Mouse (Mus musculus): ENCODE measurements at regions not wholly inside any gene's neighbourhood (a gene's known extent, or its start where the extent isn't known, plus 50 kb on each side); places are given as distances from the start of the nearest gene placed in this dataset.
"Not testable (repeated sequence)": the region's sequence is repeated elsewhere in the genome, so short reads cannot be mapped to it uniquely, and the experiment has no call there.

DNA sequence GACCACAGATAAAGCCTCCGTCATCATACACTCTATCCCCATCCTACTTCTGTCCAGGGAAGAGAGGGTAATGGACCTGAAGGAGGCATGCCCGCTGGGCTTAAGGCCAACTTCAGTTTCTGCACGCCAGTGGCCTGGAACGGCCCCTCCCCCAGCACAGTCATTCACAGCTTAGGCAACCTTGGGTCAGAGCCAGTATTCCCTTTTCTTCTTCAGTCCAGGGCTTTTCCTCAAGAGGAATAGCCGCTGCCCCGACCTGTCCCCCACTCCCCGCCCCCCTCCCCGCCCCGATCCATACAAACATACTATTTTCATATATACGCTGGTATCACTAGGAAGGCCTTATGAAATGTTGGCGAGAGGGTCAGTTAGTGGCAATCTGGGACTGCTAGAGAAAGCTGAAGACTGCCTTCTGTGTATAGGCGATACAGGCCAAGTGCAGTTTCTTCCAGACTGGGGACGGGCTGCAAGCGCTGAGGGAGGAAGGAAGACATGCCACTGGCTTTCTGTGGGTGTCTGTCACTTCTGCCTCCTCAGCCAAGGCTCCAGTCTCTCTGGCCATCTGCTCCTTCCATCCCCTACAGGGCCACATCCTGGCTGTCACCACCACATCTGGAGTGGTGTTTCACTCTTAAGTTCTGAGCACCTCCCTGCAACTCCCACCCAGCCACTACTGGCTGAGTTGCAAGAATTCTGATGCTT is 113.5 kb upstream of the Lemd2 start:
- peak; percentile 92 for DNase-seq

DNA sequence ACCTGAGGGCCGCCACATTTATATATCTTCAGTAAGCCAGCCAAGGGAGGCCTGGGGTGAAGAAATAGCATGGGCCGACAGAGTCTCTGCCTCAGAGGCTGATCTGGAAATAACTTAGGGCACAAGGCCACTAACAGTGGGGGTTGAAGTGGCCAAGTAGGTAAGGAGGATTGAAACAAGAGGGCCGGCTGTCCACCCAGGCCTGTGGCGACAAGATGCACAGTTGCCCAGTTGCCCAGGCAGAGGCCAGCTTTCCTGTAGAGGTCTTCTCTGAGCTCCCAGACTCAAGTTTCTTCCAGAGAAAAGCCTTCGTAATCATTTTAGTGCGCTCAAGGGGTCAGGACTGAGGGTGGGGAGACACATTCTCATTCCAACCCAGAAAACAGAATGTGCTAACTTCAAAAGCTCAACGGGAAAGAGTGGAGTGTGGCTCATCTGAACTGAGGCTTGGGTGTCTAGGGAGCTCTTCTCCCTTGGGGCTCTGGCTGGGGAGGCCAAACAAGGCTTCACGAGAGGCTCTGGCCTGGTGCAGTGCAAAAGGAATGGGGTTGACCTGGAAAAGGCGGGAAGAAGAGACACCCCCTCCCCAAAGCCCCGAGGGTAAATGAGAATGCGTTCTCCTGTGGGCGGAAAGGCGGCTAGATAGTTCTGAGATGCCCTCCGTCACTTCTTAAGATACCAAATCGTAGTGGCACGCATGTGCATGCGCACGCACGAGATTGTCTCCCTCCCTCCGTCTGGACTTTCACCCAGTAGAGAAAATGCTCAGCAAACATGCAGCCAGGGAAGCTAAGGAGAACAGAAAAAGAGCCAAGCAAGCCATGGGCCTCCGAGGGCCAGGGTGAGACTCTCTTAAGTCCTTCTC is 112.7 kb upstream of the Lemd2 start:
- DNase-seq: no peak

DNA sequence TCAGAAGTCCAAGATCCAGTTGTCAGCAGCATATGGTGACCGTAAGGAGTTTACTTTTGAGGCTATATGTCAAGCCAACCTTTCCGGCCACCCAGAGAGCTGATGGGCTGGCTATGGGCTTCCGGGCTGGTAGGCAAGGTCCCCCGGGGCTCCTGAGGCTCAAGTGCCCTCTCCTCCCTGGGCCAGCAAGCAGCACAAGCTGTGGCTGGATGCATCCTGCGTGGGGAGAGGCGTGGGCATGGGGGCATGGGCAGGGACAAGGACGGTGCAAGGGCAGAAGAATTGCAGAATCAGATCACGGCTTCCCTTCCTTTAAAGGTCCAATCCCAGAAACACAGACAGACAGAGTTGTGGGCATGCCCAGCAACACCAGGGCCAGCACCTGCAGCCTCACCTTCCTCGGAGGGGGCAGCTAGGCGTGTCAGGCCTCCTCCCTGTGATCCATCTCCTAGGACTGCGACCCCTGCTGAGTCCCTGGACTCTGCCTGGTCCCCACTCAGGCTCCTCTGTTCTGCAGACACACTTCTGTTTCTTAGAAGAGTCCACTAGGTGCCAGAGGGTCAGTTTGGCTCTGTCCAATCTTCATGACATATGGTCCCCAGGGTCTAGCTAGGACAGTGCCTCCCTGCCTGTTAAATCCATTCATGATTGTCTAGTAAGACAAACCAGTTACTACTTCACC is 111.8 kb upstream of the Lemd2 start:
- no peak for DNase-seq

DNA sequence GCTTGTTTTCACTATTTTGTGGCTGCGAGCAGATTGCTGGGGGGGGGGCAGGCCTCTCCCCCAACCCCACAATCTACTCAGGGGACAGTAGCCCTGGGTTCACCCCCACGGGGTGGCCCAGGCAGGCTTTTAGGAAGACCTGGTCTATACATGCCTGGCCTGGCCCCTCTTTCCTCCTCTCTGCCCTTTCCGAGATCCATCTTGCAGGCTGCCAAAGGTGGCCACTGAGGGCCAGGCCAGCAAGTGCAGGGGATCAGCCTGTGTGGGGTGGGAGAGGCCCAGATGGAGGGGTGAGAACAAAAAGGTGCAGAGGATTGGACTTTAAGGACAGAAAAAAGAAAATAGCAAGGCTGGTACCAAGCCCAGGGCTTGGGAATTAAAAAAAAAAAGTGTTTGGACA is 111.2 kb upstream of the Lemd2 start:
- no peak for DNase-seq

DNA sequence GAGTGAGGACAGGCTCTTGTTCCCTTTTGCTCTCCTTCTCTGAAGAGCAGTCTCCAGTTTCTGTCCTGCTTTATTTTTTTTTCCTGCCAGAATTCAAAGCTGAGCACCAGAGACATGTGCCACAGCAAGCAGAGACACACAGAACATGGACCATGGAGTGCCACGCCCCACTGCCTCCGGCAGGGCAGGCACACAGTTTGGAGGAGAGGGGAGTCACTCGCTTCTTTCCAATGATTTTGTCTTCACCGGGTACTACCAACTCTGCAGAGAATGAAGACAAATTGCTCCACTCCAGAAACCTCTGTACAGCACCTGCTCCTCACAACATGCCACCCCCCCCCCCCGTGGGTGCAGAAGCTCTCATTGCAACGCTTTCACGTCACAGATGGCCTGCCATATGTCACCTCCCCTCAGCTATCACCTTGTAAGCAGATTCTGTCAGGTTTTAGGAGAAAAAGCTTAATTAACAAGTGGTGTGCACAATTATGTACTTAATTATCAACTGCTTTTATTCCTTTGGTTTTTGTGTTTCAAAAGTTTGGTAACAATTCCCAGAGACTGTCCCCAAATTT is 110.6 kb upstream of the Lemd2 start:
- DNase-seq: no peak

DNA sequence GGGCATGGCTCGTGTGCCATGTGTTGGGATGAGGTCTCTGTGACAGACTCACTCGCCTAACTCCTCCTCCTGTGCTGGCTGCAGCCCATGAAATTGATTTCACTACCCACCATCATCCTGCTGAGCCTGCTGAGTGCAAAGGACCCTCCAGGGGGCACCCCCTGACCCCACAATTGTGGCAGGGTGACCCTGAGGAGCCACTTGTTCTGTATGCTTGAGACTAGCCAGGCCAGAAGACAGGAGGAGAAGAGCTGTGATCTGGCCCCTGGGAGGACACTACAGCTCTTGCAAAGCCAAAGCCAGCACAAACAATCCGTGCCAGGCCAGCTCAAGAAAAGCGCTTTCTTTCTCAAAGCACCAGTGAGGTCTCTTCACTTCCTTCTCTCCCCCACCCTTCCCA is 104.7 kb upstream of the Lemd2 start:
- DNase-seq: no peak

DNA sequence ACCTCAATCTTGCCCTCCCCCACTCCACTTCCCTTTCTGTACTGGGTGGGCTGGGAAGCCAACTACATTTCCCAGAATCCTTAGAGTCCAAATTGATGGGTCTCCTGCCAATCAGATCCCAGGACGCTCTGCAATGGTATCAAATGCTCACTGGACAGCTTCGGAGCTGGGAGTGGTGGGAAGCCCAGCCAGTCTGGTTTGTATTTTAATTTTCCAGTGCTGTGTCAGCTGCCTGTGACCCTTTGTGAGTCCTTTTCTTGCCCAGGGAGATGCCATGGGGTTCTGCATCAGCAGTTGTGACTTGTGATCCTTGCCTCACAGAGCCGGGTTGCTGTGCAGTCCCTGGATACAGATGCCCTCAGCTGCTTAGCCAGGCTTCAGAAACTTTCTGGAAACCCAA is 100.6 kb upstream of the Lemd2 start:
- DNase-seq: no peak

DNA sequence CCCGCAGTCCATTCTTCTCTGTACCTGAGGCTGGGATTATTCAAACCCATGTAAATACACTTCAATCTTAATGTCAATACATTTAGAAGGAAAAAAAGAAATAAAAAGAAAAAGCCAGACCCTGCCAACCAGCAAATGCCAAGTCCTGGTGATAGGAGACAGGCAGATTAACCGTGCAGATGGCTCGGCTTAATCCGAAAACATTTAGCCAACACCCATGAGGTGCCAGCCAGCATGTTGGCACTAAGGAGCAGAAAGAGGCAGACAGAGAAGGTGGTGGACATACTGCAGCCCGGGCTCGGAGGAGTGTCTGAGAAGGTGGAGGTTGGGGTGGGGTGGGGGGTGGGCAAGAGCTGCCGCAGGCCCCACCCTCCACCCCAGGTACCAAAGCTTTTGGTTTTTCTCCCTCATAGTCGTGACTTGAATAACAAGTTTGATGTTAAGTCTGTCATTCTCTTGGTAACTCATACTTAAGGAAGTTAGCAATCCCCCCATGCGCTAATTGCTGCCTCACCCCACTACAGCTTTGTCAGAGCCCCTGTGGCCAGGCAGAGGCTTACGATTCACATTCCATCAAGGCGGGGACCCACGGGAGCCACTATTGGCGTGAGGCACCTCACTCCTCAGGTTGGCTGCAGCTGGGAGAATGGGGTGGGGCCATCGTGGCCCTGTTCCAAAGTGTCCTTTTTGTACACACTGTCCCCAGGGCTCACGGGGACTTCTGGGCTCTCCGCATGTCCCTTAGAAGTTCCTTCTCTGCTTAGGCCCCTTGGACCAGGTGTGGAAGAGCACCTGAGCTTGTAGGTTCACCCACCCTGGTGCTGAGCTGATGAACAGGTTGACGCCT is 99.6 kb upstream of the Lemd2 start:
- DNase-seq: no peak

DNA sequence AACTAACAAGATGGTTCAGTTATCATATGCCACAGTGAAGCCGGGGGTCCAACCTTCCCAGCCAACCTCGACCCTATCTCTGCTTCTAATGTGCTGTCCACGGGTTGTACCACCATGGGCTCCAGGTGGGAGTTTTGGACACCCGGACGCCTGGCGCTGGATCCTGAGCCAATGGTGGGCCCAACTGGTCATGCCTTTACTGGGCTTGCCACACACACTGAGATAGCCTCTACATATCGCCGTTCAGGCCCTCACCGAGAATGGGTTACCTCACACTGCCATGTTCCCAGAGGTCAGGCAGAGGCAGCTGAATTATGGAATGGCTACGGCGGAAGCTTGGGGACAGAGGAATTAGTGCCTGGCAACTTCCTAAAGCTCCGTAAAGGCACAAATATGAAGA is 98.8 kb upstream of the Lemd2 start:
- DNase-seq: no peak

DNA sequence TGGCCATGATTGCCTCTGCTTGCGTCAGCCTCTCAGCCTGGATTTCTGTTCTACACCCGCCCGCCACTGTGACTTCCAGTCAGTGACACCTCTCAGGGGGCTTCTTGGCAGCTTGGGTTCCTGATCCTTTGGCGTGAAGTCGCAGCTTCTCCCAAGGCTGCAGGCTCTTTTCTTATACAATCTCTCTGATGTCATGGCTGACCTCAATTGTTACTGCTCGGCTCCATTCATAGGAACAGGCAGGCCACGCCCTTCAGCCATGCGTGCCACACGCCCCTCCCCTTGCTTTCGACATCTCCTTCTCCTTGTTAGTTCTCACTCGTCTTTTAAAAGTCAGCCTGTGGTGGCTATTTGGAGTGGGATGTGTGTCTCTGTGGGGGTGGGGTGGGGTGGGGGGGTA is 97.1 kb upstream of the Lemd2 start:
- no peak for DNase-seq

DNA sequence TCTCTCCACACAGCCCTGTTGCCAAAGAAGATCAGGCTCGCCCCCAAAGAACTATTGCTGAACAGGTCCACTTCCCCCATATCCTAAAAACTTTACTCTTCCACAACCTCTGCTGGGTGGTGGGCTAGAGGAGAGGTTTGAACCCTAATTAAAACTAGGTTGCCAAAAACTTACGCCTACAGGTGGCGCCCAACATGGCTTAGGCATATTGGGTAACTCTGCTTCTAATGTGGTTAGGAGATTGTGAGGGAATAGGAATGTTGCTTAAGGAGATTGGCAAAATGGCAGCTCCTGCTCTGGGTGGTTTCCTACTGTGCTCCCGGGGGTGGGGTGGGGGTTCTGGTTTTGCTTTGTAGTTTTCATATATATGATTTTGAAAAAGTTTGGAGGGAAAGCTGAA is 95.0 kb upstream of the Lemd2 start:
- no peak for DNase-seq

DNA sequence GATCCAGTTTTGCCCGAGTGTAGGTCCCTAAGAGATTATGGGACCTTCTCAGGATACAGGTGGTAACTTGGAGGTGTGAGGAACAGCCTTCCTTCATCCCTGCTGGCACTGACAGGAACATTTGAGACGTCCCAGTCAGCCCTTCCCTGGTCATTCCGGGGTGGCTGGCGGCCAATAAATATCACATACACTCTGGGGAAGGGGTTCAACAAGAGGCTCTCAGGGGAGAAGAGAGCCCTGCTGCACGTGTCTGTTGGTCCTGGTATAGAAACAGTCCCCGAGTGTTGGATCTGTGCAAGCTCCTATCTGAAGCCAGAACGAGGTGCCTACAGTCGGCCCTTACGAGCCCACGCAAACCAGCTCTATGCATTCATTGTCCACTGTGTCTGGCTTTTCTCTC is 94.1 kb upstream of the Lemd2 start:
- no peak for DNase-seq

DNA sequence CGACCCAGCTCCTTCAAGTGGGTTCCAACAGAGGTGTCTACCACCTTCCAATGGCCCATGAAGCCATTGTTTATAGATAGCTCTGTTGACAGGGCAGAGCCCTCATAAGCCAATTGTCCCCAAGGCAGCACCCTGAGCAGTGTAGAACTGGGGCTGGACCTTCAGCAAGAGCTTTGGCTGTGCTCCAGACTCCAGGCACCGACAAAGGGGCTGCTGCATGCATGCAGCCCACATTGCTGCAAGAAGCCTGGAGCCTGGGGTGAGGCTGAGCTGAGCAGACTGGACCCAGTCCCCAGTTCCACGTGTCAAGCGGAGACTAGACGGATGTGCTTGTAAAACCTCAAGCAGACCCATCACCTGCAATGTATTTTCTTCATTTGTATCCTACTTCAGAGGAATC is 91.9 kb upstream of the Lemd2 start:
- DNase-seq: no peak

DNA sequence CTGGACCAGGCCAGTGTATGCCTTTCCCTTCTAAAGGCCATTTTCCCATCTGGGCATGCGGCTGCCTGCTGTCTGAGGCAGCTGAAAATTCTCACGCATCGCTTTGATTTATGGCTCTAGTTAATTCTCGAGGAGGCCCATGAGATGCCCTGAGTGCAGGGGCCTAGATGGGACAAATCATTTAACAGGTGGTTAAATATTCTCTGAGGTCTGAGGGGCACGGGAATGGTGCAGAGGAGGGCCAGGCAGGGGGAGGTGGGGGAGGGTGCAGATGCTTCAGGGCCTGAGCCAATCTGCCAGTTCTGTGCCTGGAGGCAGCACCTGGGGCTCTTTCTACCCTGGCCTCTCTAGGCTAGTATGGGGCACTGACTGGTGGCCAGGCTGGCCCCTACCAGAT is 89.9 kb upstream of the Lemd2 start:
- no peak for DNase-seq

DNA sequence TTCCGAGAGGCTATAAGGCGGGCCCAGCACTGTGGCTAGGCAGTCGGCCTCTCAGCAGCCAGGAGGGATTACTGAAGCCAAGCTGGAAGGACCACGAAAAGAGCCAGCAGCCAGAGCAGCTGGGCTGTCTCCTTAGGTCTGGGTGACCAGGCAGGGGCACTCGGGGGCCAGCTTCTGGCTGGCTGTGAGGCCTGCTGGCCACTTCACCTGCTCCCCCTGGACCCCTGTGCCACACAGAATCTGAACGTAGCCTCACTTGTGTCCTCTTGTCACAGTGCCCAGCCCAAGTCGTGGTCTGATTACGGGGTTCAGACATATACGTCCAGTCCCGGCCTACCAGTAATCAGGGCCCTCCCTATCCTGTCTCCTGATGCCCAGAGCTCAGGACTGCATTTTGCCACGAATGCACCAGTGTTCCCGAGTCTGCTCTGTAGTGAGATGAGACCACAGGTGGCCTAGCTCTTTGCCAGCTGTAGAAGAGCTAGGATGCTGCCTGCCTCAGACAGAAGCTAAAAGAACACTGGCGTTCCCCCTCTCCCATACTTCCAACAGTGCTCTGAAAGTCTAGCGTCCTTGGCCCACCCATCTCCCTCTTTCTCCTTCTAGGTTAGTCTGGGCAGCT is 89.4 kb upstream of the Lemd2 start:
- no peak for DNase-seq

DNA sequence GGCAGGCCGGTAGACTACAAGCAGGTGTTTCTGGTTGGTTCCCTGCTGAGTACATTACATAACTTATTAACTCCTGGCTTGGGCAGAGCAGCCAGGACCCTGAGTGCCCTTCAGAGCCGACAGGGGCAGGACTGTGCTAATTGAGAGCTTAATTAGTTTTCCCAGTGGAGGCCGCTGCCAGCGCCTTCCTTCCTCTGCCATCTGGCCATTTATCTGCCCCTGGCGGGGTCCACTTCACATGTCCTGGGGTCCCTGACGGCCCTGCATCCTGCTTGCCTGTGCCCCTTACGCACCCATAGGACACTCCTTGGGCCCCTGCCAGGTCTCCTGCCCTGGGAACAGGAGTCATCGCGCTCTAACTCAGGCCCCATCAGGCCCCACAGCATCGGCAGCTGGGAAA is 87.4 kb upstream of the Lemd2 start:
- peak; percentile 70 for DNase-seq

DNA sequence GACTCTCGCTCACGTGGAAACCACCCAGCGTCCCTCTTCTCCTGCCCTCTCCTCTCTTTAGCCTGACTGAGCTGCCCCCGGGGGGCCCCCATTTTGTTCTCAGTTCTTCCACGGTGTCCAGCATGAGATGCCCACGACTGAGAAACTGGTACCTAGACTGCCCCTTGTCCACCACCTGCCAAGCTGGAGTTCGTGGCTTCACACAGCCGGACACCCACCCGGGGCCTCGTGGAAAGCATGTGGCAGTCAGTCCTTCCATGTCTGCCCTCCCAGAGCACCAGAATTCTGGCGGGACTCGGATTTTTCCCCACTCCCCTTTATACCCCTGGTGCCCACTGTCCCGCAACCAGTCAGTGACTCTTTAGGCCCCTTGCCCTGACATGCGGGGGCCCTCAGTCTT is 86.9 kb upstream of the Lemd2 start:
- DNase-seq: no peak

DNA sequence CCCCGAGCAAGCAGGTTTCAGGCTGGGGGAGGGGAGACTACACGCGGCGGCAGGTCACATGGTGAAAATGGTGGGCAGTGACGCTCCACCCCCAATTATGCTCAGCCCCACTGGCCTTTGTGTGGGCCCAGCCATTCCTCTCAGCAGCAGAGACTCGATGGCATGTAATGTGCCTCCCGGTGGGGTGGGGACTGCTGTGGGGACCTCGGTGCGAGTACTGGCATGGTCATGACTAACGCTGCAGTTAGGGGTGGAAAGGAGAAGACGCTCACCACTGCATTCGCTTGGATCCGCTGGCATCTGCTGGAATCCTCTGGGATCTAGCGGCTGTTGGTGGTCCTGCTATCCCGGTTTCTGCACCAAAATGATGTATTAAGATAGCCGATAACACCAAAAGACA is 86.0 kb upstream of the Lemd2 start:
- DNase-seq: no peak

DNA sequence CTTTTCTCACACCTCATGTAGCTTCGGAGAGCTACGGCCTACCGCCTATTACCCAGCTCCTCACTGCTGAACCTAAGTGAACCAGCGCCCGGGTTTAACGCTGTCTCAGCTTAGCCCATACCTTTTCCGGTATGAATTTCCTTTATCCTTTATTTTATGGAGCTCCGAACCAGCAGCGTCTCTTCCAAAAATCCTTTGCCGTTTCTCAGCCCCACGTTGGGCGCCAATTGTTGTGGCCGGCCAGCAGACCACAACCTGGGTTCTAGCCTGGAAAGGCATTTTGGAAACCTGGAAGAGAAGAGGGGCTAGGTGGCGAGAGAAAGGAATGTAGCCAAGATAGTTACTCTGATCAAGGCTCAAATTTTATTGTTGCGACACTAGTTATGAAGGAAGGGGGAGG is 85.5 kb upstream of the Lemd2 start:
- DNase-seq: not testable (repeated sequence)

DNA sequence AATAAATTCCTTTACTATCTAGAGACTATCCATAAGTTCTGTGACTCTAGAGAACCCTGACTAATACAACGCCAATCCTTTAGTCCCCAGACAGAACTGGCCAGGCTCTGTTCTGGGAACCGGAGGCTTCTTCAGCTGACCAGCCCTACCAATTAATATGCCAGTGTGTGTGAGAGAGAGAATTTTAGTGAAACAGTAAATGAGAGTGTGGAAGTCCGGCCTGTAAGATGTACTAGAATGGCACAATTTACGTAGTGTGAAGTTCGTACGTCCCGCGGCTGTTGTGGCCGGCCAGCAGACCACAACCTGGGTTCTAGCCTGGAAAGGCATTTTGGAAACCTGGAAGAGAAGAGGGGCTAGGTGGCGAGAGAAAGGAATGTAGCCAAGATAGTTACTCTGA is 83.7 kb upstream of the Lemd2 start:
- not testable (repeated sequence) for DNase-seq

DNA sequence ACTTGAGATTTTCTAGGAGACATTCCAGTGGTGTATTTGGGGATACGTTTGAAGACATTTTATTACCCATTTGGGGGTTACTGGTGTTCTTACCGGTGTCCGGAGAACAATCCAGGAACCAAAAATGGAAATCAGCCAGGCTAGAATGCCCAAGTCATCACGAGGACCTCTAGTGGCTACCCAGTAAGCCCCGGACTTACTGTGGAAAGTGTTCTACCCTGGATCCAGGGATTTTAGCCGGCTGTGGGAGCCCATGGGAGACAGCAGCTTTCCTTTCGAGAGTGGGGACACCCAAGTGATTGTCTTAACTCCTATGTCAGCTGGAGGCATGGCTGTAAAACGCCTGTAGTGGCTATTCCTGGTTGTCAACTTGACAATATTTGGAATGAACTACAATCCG is 77.0 kb upstream of the Lemd2 start:
- DNase-seq: no peak

All from kidney, adult 18-20 months (tissue).